Mouse (Mus musculus): ENCODE data around the gene Myh7b. TPM values are rescaled to one million over a fixed set of nuclear protein-coding genes. Genes with fewer than 3 reads are reported as not detected.
"Not testable (repeated sequence)": the region's sequence is repeated elsewhere in the genome, so short reads cannot be mapped to it uniquely, and the experiment has no call there.

Myh7b gene
- polyA plus RNA-seq, 1 experiment = 1.0 TPM

GRCm38 (mm10) chr2:155592137-155592853 is 18.7 kb upstream of the Myh7b start, which contains the start of gene Gss:
TSS of gene Gss (minus strand) at chr2:155592810.
- peaks cover 4% of the 10 kb centered on the region for H3K4me1 ChIP-seq (replicated peaks; ENCODE audit: control insufficient read depth, insufficient read depth, low read length)
- no peak within 1 kb of the TSS for H3K27ac ChIP-seq (ENCODE audit: control insufficient read depth, insufficient read depth, low read length)
- no peaks in the 10 kb centered on the region for H3K36me3 ChIP-seq (ENCODE audit: control insufficient read depth, insufficient read depth, low read length)
- H3K27me3 ChIP-seq (ENCODE audit: control insufficient read depth, insufficient read depth, low read length) = no peaks in the 10 kb centered on the region
- H3K4me3 ChIP-seq (ENCODE audit: control insufficient read depth, insufficient read depth, low read length) = peak within 1 kb of the TSS; percentile 77
- TF ChIP-seq CTCF (IDR thresholded peaks at IDR 0.05; ENCODE audit: borderline replicate concordance, control insufficient read depth, extremely low read depth, insufficient read depth, low read length, poor library complexity) = no peak
- peak; percentile 65; the same call in 1 of the 2 replicates for TF ChIP-seq POLR2A (IDR thresholded peaks at IDR 0.05; ENCODE audit: control insufficient read depth, extremely low read depth, insufficient read depth, low read length, poor library complexity)
- under 1% methylated on average over 53 of the region's 53 CpGs for WGBS
- peak; percentile 96 for DNase-seq

GRCm38 (mm10) chr2:155592854-155593283 is 18.1 kb upstream of the Myh7b start:
- no peak overlapping the region for H3K27ac ChIP-seq (ENCODE audit: control insufficient read depth, insufficient read depth, low read length)
- DNase-seq = no peak
- peak overlapping the region; percentile 77 for H3K4me3 ChIP-seq (ENCODE audit: control insufficient read depth, insufficient read depth, low read length)
- peak; percentile 44; the same call in 1 of the 2 replicates for TF ChIP-seq CTCF (IDR thresholded peaks at IDR 0.05; ENCODE audit: borderline replicate concordance, control insufficient read depth, extremely low read depth, insufficient read depth, low read length, poor library complexity)
- no peak; the same call in 1 of the 2 replicates for TF ChIP-seq POLR2A (IDR thresholded peaks at IDR 0.05; ENCODE audit: control insufficient read depth, extremely low read depth, insufficient read depth, low read length, poor library complexity)
- under 1% methylated on average over 9 of the region's 9 CpGs for WGBS
- no peaks in the 10 kb centered on the region for H3K27me3 ChIP-seq (ENCODE audit: control insufficient read depth, insufficient read depth, low read length)
- H3K4me1 ChIP-seq (replicated peaks; ENCODE audit: control insufficient read depth, insufficient read depth, low read length) = peaks cover 4% of the 10 kb centered on the region
- no peaks in the 10 kb centered on the region for H3K36me3 ChIP-seq (ENCODE audit: control insufficient read depth, insufficient read depth, low read length)

DNA sequence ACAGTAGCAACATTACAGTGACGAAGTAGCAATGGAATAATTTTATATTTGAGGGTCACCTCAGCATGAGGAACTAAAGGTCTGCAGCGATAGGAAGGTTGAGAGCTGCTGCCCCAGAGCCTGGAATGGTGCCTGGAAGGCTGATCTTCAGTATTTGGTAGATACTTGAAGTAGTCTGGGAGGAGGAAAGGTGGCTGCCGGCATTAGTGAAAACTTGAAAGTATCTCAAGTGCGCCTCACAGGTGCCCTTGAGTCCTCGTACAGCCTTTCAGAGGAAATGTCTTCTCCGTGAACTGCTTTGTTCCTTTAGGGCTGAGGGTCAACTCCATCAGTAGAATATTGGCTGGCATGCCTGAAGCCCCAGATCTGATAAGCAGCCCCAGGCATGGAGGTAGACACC is 15.5 kb upstream of the Myh7b start:
- 84% methylated on average over 6 of the region's 6 CpGs for WGBS
- Histone ChIP-seq H3K4me3 (ENCODE audit: control insufficient read depth, insufficient read depth, low read length) (no peak overlapping the region), H3K27ac (ENCODE audit: control insufficient read depth, insufficient read depth, low read length) (no peak overlapping the region), H3K4me1 (replicated peaks; ENCODE audit: control insufficient read depth, insufficient read depth, low read length) (peaks cover 4% of the 10 kb centered on the region), H3K36me3 (ENCODE audit: control insufficient read depth, insufficient read depth, low read length) (no peaks in the 10 kb centered on the region), H3K27me3 (ENCODE audit: control insufficient read depth, insufficient read depth, low read length) (no peaks in the 10 kb centered on the region)
- DNase-seq = no peak
- no peak for TF ChIP-seq POLR2A (IDR thresholded peaks at IDR 0.05; ENCODE audit: control insufficient read depth, extremely low read depth, insufficient read depth, low read length, poor library complexity)
- no peak for TF ChIP-seq CTCF (IDR thresholded peaks at IDR 0.05; ENCODE audit: borderline replicate concordance, control insufficient read depth, extremely low read depth, insufficient read depth, low read length, poor library complexity)

DNA sequence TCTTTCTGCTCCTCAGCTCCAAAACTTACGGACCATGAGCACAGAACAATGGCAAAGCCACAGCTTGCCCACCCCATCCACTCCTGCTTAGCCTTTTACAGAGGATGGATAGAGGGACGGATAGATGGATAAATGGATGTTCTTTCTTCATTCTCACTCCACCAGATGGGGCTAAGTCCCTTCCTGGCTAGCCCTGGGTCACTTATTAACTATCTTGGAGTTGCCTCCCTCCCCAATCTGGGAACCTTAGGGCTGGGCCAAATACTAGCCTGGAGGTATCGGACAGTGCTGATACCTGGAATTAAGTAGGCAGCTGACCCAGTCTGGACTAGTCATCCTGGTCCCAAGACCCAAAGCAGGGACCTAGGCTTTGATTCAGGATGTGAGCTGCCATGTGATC is 7.3 kb upstream of the Myh7b start:
- no peaks in the 10 kb centered on the region for H3K36me3 ChIP-seq (ENCODE audit: control insufficient read depth, insufficient read depth, low read length)
- TF ChIP-seq CTCF (IDR thresholded peaks at IDR 0.05; ENCODE audit: borderline replicate concordance, control insufficient read depth, extremely low read depth, insufficient read depth, low read length, poor library complexity) = no peak
- no peak for TF ChIP-seq POLR2A (IDR thresholded peaks at IDR 0.05; ENCODE audit: control insufficient read depth, extremely low read depth, insufficient read depth, low read length, poor library complexity)
- no peak overlapping the region for H3K4me3 ChIP-seq (ENCODE audit: control insufficient read depth, insufficient read depth, low read length)
- no peak overlapping the region for H3K27ac ChIP-seq (ENCODE audit: control insufficient read depth, insufficient read depth, low read length)
- no peak for DNase-seq
- H3K27me3 ChIP-seq (ENCODE audit: control insufficient read depth, insufficient read depth, low read length) = no peaks in the 10 kb centered on the region
- H3K4me1 ChIP-seq (replicated peaks; ENCODE audit: control insufficient read depth, insufficient read depth, low read length) = no peaks in the 10 kb centered on the region
- 93% methylated on average over 3 of the region's 3 CpGs for WGBS

- Histone ChIP-seq H3K4me3 (ENCODE audit: control insufficient read depth, insufficient read depth, low read length) (no peak overlapping the region), H3K27me3 (ENCODE audit: control insufficient read depth, insufficient read depth, low read length) (no peaks in the 10 kb centered on the region), H3K36me3 (ENCODE audit: control insufficient read depth, insufficient read depth, low read length) (no peaks in the 10 kb centered on the region), H3K4me1 (replicated peaks; ENCODE audit: control insufficient read depth, insufficient read depth, low read length) (no peaks in the 10 kb centered on the region), H3K27ac (ENCODE audit: control insufficient read depth, insufficient read depth, low read length) (no peak overlapping the region)
- WGBS = 74% methylated on average over 10 of the region's 10 CpGs
- TF ChIP-seq CTCF (IDR thresholded peaks at IDR 0.05; ENCODE audit: borderline replicate concordance, control insufficient read depth, extremely low read depth, insufficient read depth, low read length, poor library complexity) = no peak
- no peak for TF ChIP-seq POLR2A (IDR thresholded peaks at IDR 0.05; ENCODE audit: control insufficient read depth, extremely low read depth, insufficient read depth, low read length, poor library complexity)
- DNase-seq = no peak
These were observed 6.3 kb upstream of the Myh7b start for GRCm38 (mm10) chr2:155604560-155605235.

- H3K4me3 ChIP-seq (ENCODE audit: control insufficient read depth, insufficient read depth, low read length); H3K27ac ChIP-seq (ENCODE audit: control insufficient read depth, insufficient read depth, low read length); DNase-seq; H3K36me3 ChIP-seq (ENCODE audit: control insufficient read depth, insufficient read depth, low read length); H3K4me1 ChIP-seq (replicated peaks; ENCODE audit: control insufficient read depth, insufficient read depth, low read length); H3K27me3 ChIP-seq (ENCODE audit: control insufficient read depth, insufficient read depth, low read length): not testable (repeated sequence)
- WGBS = 93% methylated on average over 4 of the region's 4 CpGs
These were observed 5.8 kb upstream of the Myh7b start for GRCm38 (mm10) chr2:155605236-155605589.
